Mouse (Mus musculus) embryonic fibroblast, embryonic 13.5 days (primary cell): ENCODE measurements at regions not wholly inside any gene's neighbourhood (a gene's known extent, or its start where the extent isn't known, plus 50 kb on each side); places are given as distances from the start of the nearest gene placed in this dataset.

ENCODE experiments used
- CTCF ChIP-seq: IDR thresholded peaks from 2 replicates; pipeline ENCODE4 v1.5.1; 2011; ENCODE audit warnings: mild to moderate bottlenecking, control low read depth, low read length, moderate library complexity, borderline replicate concordance; ENCODE audit not compliant: insufficient read depth
- POLR2A ChIP-seq: IDR thresholded peaks from 2 replicates; pipeline ENCODE4 v1.6.1; 2011; ENCODE audit warnings: low read depth, mild to moderate bottlenecking, control low read depth, low read length, moderate library complexity

- TF ChIP-seq CTCF (no peak), POLR2A (no peak)
These were observed 488.7 kb downstream of the Fam19a5 start for GRCm38 (mm10) chr15:88032751-88033150.
